Mouse (Mus musculus): ENCODE results near the gene Pigo. TPM values are rescaled to one million over a fixed set of nuclear protein-coding genes. Genes with fewer than 3 reads are reported as not detected.

Gene Pigo
- 10 to 100 TPM; 21.0 to 26.5 TPM for total RNA-seq (2021)
- 20.1 and 27.1 TPM in 2 replicates for polyA plus RNA-seq (2012; rRNA removed)
- long read RNA-seq, full-length matches to known transcripts = 8 of 23 reads
- long read RNA-seq, partial matches to known transcripts = 1 of 23 reads
- long read RNA-seq, other reads (novel, unspliced or antisense) = 14 of 23 reads

DNA sequence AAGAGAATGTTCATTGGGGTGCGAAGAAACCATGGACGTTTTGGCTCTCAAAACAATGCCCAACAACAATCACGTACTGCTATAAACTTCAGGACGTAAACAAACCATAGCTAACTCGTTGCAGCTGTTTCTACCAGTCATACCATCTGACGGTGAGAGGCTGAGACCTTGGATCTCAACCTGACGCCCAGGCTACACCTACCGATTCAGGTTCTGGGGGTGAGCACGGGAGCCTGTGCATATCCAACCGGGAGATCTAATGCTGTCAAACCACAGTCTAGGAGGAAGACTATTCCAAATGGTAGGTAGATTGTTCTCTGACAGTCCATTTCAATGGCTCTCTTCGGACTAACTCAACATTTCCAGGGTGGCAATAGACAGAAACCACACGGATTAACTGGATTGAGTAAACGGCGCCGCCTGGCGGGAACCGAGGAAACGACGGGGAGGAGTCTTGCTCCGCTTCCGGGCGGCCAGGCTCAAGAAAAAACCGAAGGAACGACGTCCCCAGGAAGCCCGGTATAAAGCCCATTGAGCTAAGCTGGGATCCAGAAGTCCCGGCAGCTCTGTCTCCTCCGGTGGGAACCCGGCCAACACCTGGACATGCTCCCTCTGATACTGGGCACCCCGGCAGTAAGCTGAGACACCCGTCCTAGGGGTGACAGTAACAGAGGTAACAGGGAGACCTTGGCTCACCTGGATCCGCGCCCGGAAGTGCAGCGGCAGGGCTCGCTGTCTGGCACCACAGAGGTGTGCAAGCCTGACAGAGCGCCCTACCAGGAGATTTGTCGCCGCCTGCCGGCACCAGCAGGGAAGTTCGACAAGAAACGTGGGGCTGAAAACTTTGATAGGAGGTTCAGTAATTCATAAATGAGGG lies at the start of gene Pigo:
Gene Pigo (minus strand): TSS at position 736 of the 877 bp plus-strand sequence.
- Histone ChIP-seq H3K4me1 (ENCODE audit: control insufficient read depth, insufficient read depth, low read length) (peaks cover 5% of the 10 kb centered on the region; the same call in 1 of the 2 replicates), H3K36me3 (ENCODE audit: control insufficient read depth, insufficient read depth, low read length) (no peaks in the 10 kb centered on the region)
- intact Hi-C loops (cut with DNase I) = loop anchor here (1.0 kb wide), 1 partner anchor 20 kb away; no protein-coding TSS in a partner anchor

DNA sequence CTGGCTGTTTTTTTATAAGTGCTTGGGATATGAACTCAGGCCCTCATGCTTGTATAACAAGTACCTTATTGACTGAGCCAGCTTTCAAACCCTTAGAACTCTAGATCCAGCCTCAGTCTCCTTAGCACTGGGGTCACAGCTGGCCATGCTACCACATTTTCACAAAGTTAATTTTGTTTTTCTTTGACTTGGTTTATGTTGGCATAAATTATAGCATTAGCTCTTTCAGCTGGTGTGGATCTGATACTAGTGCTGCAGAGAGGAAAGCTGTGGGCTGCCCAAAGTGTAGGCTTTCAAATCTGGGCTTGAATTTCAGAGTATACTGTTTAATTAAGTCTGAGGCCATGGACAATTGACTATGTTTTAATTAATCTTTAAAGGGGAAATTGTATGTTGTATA lies 49.3 kb upstream of the Pigo start:
- TF ChIP-seq EP300 (IDR thresholded peaks at IDR 0.05; ENCODE audit: insufficient read depth, low read depth, low read length) (no peak), POLR2A (IDR thresholded peaks at IDR 0.05; ENCODE audit: insufficient read depth, low read depth, low read length) (no peak), CTCF (IDR thresholded peaks at IDR 0.05) (no peak)
- intact Hi-C loops (cut with DNase I) = no loop called here
- H3K4me1 ChIP-seq (ENCODE audit: control insufficient read depth, insufficient read depth, low read length) = no peaks in the 10 kb centered on the region
- no peaks in the 10 kb centered on the region for H3K27me3 ChIP-seq (ENCODE audit: control insufficient read depth, insufficient read depth, low read length)
- H3K36me3 ChIP-seq (ENCODE audit: control insufficient read depth, insufficient read depth, low read length) = no peaks in the 10 kb centered on the region
- no peak overlapping the region for H3K9ac ChIP-seq (ENCODE audit: low read depth, low read length)
- DNase-seq = no peak
- no peak overlapping the region for H3K4me3 ChIP-seq
- no peaks in the 10 kb centered on the region for H3K79me2 ChIP-seq (replicated peaks; ENCODE audit: control insufficient read depth, insufficient read depth, low read length)
- no peak overlapping the region for H3K27ac ChIP-seq

More for the DNA sequence above, at the start of gene Pigo:
- Histone ChIP-seq H3K27me3 (ENCODE audit: control insufficient read depth, insufficient read depth, low read length) (no peaks in the 10 kb centered on the region), H3K9ac (ENCODE audit: low read depth, low read length) (peak within 1 kb of the TSS; percentile 76), H3K4me3 (peak within 1 kb of the TSS; percentile 58), H3K79me2 (replicated peaks; ENCODE audit: control insufficient read depth, insufficient read depth, low read length) (no peaks in the 10 kb centered on the region), H3K27ac (peak within 1 kb of the TSS; percentile 91)
- WGBS = 7% methylated on average over 42 of the region's 42 CpGs
- peak; percentile 93 to 94 for DNase-seq
- TF ChIP-seq EP300 (IDR thresholded peaks at IDR 0.05; ENCODE audit: insufficient read depth, low read depth, low read length) (no peak; the same call in 1 of the 2 replicates), POLR2A (IDR thresholded peaks at IDR 0.05; ENCODE audit: insufficient read depth, low read depth, low read length) (peak; percentile 75), CTCF (IDR thresholded peaks at IDR 0.05) (peak; percentile 74)

DNA sequence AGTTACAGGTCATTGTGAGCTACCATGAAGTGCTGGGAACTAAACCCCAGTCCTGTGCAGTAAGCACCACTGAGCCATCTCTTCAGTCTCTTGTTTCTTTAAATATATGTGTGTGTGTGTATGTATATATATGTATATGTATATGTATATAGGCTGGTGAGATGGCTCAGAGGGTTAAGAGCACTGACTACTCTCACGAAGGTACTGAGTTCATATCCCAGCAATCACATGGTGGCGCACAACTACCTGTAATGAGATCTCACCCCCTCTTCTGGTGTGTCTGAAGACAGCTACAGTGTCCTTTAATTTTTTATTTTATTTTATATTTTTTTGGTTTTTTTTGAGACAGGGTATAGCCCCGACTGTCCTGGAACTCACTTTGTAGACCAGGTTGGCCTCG lies 39.9 kb upstream of the Pigo start:
- Histone ChIP-seq H3K36me3 (ENCODE audit: control insufficient read depth, insufficient read depth, low read length) (no peaks in the 10 kb centered on the region; the same call in 1 of the 2 replicates), H3K4me1 (ENCODE audit: control insufficient read depth, insufficient read depth, low read length) (no peaks in the 10 kb centered on the region; the same call in none of the 2 replicates), H3K79me2 (replicated peaks; ENCODE audit: control insufficient read depth, insufficient read depth, low read length) (no peaks in the 10 kb centered on the region), H3K4me3 (no peak overlapping the region), H3K27ac (no peak overlapping the region), H3K27me3 (ENCODE audit: control insufficient read depth, insufficient read depth, low read length) (no peaks in the 10 kb centered on the region), H3K9ac (ENCODE audit: low read depth, low read length) (no peak overlapping the region)
- DNase-seq = no peak
- 95% methylated on average over 4 of the region's 4 CpGs for WGBS
- TF ChIP-seq CTCF (IDR thresholded peaks at IDR 0.05) (no peak), EP300 (IDR thresholded peaks at IDR 0.05; ENCODE audit: insufficient read depth, low read depth, low read length) (no peak), POLR2A (IDR thresholded peaks at IDR 0.05; ENCODE audit: insufficient read depth, low read depth, low read length) (no peak)
- intact Hi-C loops (cut with DNase I) = no loop called here

DNA sequence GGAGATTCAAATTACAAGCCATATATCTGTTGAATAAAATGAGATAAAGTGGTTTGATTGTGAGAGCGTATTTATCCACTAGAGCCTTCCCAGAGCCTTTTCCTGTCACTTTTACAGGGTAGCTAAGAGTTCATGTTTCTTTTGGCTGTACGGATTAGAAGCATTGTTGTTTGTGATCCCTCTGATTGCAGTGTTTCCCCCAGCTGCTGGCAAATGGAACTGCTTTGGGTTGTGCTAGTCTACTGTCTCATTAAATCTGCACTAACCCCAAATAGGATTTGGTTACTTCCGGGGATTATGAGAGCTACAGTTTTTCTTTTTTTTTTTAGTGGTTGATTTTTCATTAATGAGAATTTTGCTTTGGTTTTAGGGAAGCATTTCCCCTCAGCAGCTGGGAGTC lies 34.7 kb upstream of the Pigo start:
- Histone ChIP-seq H3K4me1 (ENCODE audit: control insufficient read depth, insufficient read depth, low read length) (no peaks in the 10 kb centered on the region; the same call in 1 of the 2 replicates), H3K36me3 (ENCODE audit: control insufficient read depth, insufficient read depth, low read length) (no peaks in the 10 kb centered on the region; the same call in 1 of the 2 replicates), H3K9ac (ENCODE audit: low read depth, low read length) (no peak overlapping the region), H3K27me3 (ENCODE audit: control insufficient read depth, insufficient read depth, low read length) (no peaks in the 10 kb centered on the region), H3K4me3 (no peak overlapping the region), H3K79me2 (replicated peaks; ENCODE audit: control insufficient read depth, insufficient read depth, low read length) (no peaks in the 10 kb centered on the region), H3K27ac (peak overlapping the region; percentile 80)
- 37% methylated on average over 3 of the region's 3 CpGs for WGBS
- TF ChIP-seq CTCF (IDR thresholded peaks at IDR 0.05) (peak; percentile 48), POLR2A (IDR thresholded peaks at IDR 0.05; ENCODE audit: insufficient read depth, low read depth, low read length) (no peak)
- intact Hi-C loops (cut with DNase I) = no loop called here
- no peak for DNase-seq

DNA sequence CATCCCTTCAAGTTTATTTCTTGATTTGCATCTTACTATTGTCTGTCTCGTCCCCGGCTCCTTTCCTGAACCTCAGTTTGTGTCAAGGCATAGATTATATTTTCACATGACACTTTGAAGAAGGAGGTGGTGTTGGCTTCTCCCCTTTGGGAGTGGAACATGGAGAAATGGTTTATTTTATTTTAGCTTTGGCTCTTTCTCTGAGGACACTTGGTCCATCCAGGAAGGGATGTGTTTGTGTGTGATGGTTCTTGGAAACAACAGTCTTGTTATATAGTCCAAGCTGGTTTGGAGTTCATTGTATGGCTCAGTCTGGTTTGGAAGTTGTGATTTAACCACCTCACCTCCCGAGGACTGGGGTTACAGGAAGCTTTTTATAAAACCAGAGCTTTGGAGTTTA lies 34.1 kb upstream of the Pigo start:
- Histone ChIP-seq H3K27ac (peak overlapping the region; percentile 80), H3K9ac (ENCODE audit: low read depth, low read length) (no peak overlapping the region), H3K79me2 (replicated peaks; ENCODE audit: control insufficient read depth, insufficient read depth, low read length) (no peaks in the 10 kb centered on the region), H3K4me1 (ENCODE audit: control insufficient read depth, insufficient read depth, low read length) (no peaks in the 10 kb centered on the region; the same call in 1 of the 2 replicates), H3K27me3 (ENCODE audit: control insufficient read depth, insufficient read depth, low read length) (no peaks in the 10 kb centered on the region), H3K4me3 (peak overlapping the region; percentile 89), H3K36me3 (ENCODE audit: control insufficient read depth, insufficient read depth, low read length) (no peaks in the 10 kb centered on the region; the same call in 1 of the 2 replicates)
- DNase-seq = no peak
- TF ChIP-seq CTCF (IDR thresholded peaks at IDR 0.05) (no peak), EP300 (IDR thresholded peaks at IDR 0.05; ENCODE audit: insufficient read depth, low read depth, low read length) (no peak), POLR2A (IDR thresholded peaks at IDR 0.05; ENCODE audit: insufficient read depth, low read depth, low read length) (no peak)
- intact Hi-C loops (cut with DNase I) = no loop called here
- WGBS = 27% methylated on average over 3 of the region's 3 CpGs

All from heart, adult 2 months (tissue).